Mouse (Mus musculus) neural tube, embryonic 15.5 days (tissue): Measurements from ENCODE around the gene Pwp2. TPM values are rescaled to one million over a fixed set of nuclear protein-coding genes. Genes with fewer than 3 reads are reported as not detected.
"Not testable (repeated sequence)": the region's sequence is repeated elsewhere in the genome, so short reads cannot be mapped to it uniquely, and the experiment has no call there.

ENCODE experiments used
- ATAC-seq: fragments of 200-750 bp; cut with Nextera tagmentation; 2 replicates; pipeline ENCODE4 v1.8.0; 2017; ENCODE audit warnings: mild to moderate bottlenecking, moderate TSS enrichment, moderate library complexity; ENCODE audit not compliant: low FRiP score
- H3K27ac ChIP-seq: fragments of 300-500 bp; sonication (generic); replicated peaks from 2 replicates; pipeline ENCODE4 v1.5.1; 2015; ENCODE audit warnings: mild to moderate bottlenecking, inconsistent platforms
- H3K27me3 ChIP-seq: fragments of 300-500 bp; sonication (generic); replicated peaks from 2 replicates; pipeline ENCODE4 v1.6.1; 2015; ENCODE audit warnings: inconsistent platforms
- H3K36me3 ChIP-seq: fragments of 300-500 bp; sonication (generic); 2 replicates; pipeline ENCODE4 v1.6.1; 2015; ENCODE audit warnings: inconsistent platforms
- H3K4me1 ChIP-seq: fragments of 300-500 bp; sonication (generic); 2 replicates; pipeline ENCODE4 v1.6.1; 2015; ENCODE audit warnings: inconsistent platforms
- H3K4me2 ChIP-seq: fragments of 300-500 bp; sonication (generic); 2 replicates; pipeline ENCODE4 v1.6.1; 2015; ENCODE audit warnings: inconsistent platforms, mild to moderate bottlenecking, moderate library complexity
- H3K4me3 ChIP-seq: fragments of 300-500 bp; sonication (generic); replicated peaks from 2 replicates; pipeline ENCODE4 v1.5.1; 2015; ENCODE audit warnings: mild to moderate bottlenecking, inconsistent platforms
- H3K9ac ChIP-seq: fragments of 300-500 bp; sonication (generic); replicated peaks from 2 replicates; pipeline ENCODE4 v1.6.1; 2015; ENCODE audit warnings: mild to moderate bottlenecking, inconsistent platforms
- H3K9me3 ChIP-seq: fragments of 300-500 bp; sonication (generic); replicated peaks from 2 replicates; pipeline ENCODE4 v1.6.1; 2016; ENCODE audit warnings: inconsistent platforms
- WGBS: fragments of 180-500 bp; shearing (Covaris S2); methylation state at CpG from one replicate; pipeline ENCODE4 v1.1.7; 2015; ENCODE audit warnings: mixed read lengths; 5-methylcytosine and 5-hydroxymethylcytosine counted together
- polyA plus RNA-seq: library from polyadenylated mRNA; unstranded; fragments of >200 nt; fragmentation: Nextera tagmentation; extraction: Ambion mirVana; gene quantifications from 2 replicates; pipeline ENCODE4 v1.2.1, GENCODE M21; 2015

Gene Pwp2
- polyA plus RNA-seq, 1 experiment from 2014 or later: 14.8 TPM

DNA sequence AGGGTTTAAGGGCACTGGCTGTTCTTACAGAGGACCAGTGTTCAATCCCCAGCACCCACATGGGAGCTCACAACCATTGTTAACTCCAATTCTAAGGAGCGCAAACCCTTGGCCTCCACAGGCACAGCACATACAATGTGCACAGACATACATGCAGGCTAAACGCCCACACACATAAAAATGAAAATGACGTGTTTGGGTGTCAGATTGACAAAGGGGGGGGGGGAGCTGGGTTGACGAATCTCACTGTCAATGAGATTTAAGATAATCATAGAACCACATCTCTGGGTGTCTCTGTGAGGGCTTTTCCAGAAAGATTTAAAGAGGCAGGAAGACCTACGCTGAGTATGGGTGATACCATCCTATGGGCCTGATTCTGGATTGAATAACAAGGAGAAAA, 58.6 kb downstream of the Pwp2 start:
- Histone ChIP-seq H3K4me2 (no peak overlapping the region), H3K9ac (no peak overlapping the region), H3K9me3 (no peaks in the 10 kb centered on the region), H3K4me3 (no peak overlapping the region), H3K4me1 (peaks cover 4% of the 10 kb centered on the region; the same call in 1 of the 2 replicates), H3K36me3 (no peaks in the 10 kb centered on the region), H3K27ac (no peak overlapping the region), H3K27me3 (no peaks in the 10 kb centered on the region)
- WGBS: 93% methylated on average over 5 of the region's 5 CpGs
- no peak for ATAC-seq

DNA sequence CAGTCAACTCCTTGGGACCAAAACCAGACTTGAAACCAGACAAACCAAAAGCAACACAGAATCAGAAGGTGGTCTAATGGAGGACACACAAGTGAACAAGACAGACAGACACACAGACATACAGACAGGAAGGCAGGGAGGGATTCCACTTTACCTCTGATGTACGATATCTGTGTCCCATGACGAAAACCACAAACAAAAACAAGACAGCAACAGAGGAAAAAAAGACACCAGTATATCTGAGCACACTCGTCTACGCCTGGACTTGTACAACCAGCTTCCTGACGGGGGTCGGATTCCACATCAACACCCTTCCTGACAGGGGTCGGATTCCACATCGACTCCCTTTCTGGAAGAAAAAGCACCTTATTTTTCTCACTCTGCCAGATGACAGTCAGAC, 59.9 kb downstream of the Pwp2 start:
- not testable (repeated sequence) for H3K4me2 ChIP-seq, ATAC-seq, H3K4me3 ChIP-seq, H3K27ac ChIP-seq, H3K27me3 ChIP-seq, H3K9ac ChIP-seq, H3K9me3 ChIP-seq, H3K36me3 ChIP-seq, H3K4me1 ChIP-seq
- 93% methylated on average over 8 of the region's 8 CpGs for WGBS

DNA sequence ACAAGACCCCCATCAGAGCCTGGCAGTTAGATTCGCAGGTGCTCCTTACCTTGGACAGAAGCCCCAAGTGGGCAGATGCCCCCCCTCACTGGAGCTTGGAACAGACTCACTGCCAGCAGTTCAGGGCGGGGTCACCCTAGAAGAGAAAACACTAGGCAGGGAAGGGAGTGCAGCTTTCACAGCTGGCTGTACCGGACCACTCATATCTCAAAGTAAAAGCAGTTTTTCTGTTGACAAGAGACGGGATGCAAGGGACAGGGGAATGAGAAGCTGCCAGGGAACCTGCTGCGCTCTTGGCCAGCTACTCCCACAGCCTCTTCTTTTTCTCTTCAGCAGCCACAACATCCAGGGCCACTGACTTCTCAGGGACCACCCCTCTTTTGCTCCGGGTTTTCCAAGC, 60.8 kb downstream of the Pwp2 start:
- H3K4me1 ChIP-seq, H3K4me3 ChIP-seq, H3K9me3 ChIP-seq, ATAC-seq, H3K27me3 ChIP-seq, H3K36me3 ChIP-seq, H3K4me2 ChIP-seq, H3K9ac ChIP-seq, H3K27ac ChIP-seq: not testable (repeated sequence)
- WGBS: 71% methylated on average over 6 of the region's 6 CpGs

Other genes starting within 250 kb of the Pwp2 start
- gene Trpm2, start 214.6 kb downstream of the Pwp2 start, polyA plus RNA-seq: 8.1 and 9.5 TPM in 2 replicates
- 48.5 and 51.5 TPM in 2 replicates for gene 1810043G02Rik, start 206.6 kb downstream of the Pwp2 start, polyA plus RNA-seq
- gene Pfkl, start 175.1 kb downstream of the Pwp2 start, polyA plus RNA-seq: 112 and 133 TPM in 2 replicates
- gene Dnmt3l, start 143.2 kb downstream of the Pwp2 start, polyA plus RNA-seq: 0.09 TPM in 1 of 2 replicates, not detected in the other
- 0.18 and 2.5 TPM in 2 replicates for gene Aire, start 141.5 kb downstream of the Pwp2 start, polyA plus RNA-seq
- gene Icosl, start 115.8 kb downstream of the Pwp2 start, polyA plus RNA-seq: 0.81 and 3.0 TPM in 2 replicates
- 31.2 and 34.5 TPM in 2 replicates for gene D10Jhu81e, start 15.4 kb downstream of the Pwp2 start, polyA plus RNA-seq
- 23.1 and 28.4 TPM in 2 replicates for gene Trappc10, start 59.5 kb upstream of the Pwp2 start, polyA plus RNA-seq
- gene Agpat3, start 167.3 kb upstream of the Pwp2 start, polyA plus RNA-seq: 77.4 and 77.6 TPM in 2 replicates
- gene Rrp1, start 227.9 kb upstream of the Pwp2 start, polyA plus RNA-seq: 413 and 414 TPM in 2 replicates
- 97.0 and 207 TPM in 2 replicates for gene Cstb, start 240.5 kb upstream of the Pwp2 start, polyA plus RNA-seq